Mouse (Mus musculus): ENCODE data around the gene Prkce. TPM values are rescaled to one million over a fixed set of nuclear protein-coding genes. Genes with fewer than 3 reads are reported as not detected.

Gene Prkce
- total RNA-seq, 1 experiment = 1.7 TPM

DNA sequence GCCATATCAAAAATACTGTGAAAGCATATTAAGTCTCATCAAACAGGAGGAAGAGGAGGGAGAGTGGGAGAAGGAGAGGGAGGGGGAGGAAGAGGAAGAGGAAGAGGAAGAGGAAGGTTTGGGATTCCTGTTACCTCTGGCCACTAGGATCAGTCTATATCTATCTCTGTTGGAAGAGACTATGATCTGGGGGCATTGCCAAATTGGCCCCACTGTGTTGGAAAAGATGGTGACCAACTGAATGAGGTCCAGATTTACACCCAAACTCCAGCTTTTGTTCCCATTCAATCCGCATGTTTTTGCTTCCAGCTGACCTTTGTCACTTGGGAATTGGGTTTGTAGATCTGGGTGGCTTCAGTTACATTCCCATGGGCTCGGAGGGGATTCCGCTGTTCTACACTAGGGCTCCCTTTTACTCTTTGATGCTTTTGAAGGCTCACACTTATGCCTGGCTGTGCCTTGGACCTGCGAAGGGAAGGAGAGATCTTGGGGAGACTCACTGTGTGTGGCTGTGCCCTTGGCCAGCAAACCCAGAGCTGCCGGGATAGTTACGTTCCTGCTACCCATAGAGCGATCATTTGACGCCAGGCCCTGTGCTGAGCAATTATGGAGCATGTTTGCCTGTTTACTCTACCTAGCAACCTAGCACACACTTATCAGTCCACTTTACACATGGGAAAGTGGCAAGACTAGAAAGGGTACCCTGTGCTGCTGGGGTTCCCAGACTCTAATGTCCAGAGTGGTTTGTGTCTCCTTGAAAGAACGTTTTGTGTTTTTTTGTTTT is 106.2 kb downstream of the Prkce start:
- no peak for DNase-seq (ENCODE audit: low read depth, low spot score)
- Histone ChIP-seq H3K4me3 (ENCODE audit: insufficient read depth in 1 of 2, low read depth in 1 of 2, low read length in 2 of 2, poor library complexity in 1 of 2, severe bottlenecking in 1 of 2) (no peak overlapping the region), H3K27ac (ENCODE audit: insufficient read depth, low read depth, low read length, poor library complexity, severe bottlenecking) (no peak overlapping the region), H3K36me3 (ENCODE audit: control insufficient read depth, insufficient read depth, low read length, poor library complexity, severe bottlenecking) (no peaks in the 10 kb centered on the region), H3K4me1 (ENCODE audit: control insufficient read depth in 2 of 2, insufficient read depth in 2 of 2, low read length in 2 of 2, poor library complexity in 1 of 2) (peaks cover 0 to 3% of the 10 kb centered on the region in 2 experiments; a peak in 1 of 4 replicates), H3K9ac (ENCODE audit: insufficient read depth, low read depth, low read length, poor library complexity, severe bottlenecking) (no peak overlapping the region), H3K9me3 (ENCODE audit: control insufficient read depth, insufficient read depth, low read depth, low read length) (no peaks in the 10 kb centered on the region)
- in situ Hi-C loops (cut with MboI; ENCODE audit: low sequenced_read_pairs in 2 of 2, unreplicated experiment in 2 of 2) = no loop called here
- TF ChIP-seq HCFC1 (IDR thresholded peaks at IDR 0.05; ENCODE audit: borderline replicate concordance, insufficient read depth, low read length) = no peak
- no peak for TF ChIP-seq ZC3H11A (IDR thresholded peaks at IDR 0.05; ENCODE audit: borderline replicate concordance, low read depth, low read length)
- TF ChIP-seq ZNF384 (IDR thresholded peaks at IDR 0.05; ENCODE audit: low read depth, low read length) = no peak
- TF ChIP-seq CHD2 (IDR thresholded peaks at IDR 0.05; ENCODE audit: low read depth, low read length) = no peak

DNA sequence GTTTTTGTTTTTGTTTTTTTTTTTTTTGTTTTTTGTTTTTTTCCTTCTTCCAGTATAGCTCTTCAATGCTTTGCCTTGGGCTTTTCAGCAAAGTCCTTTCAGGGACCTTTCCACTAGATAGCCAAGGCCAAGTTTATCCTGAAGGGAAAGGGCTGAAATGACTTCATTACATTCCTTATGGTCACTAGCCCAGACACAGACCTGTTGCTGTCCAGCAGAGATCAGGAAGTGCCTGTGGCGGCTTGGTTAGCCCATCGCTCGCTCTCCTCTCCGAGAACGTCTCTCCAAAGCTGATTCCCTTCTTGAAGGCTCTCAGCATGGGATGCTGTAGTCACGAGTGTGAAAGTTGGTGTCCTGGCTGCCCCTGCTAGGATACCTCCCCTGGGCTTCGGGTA is 106.8 kb downstream of the Prkce start:
- Histone ChIP-seq H3K9me3 (ENCODE audit: control insufficient read depth, insufficient read depth, low read depth, low read length) (no peaks in the 10 kb centered on the region), H3K27ac (ENCODE audit: insufficient read depth, low read depth, low read length, poor library complexity, severe bottlenecking) (no peak overlapping the region), H3K9ac (ENCODE audit: insufficient read depth, low read depth, low read length, poor library complexity, severe bottlenecking) (no peak overlapping the region), H3K36me3 (ENCODE audit: control insufficient read depth, insufficient read depth, low read length, poor library complexity, severe bottlenecking) (no peaks in the 10 kb centered on the region), H3K4me3 (ENCODE audit: insufficient read depth in 1 of 2, low read depth in 1 of 2, low read length in 2 of 2, poor library complexity in 1 of 2, severe bottlenecking in 1 of 2) (no peak overlapping the region), H3K4me1 (ENCODE audit: control insufficient read depth in 2 of 2, insufficient read depth in 2 of 2, low read length in 2 of 2, poor library complexity in 1 of 2) (no peaks in the 10 kb centered on the region)
- in situ Hi-C loops (cut with MboI; ENCODE audit: low sequenced_read_pairs in 2 of 2, unreplicated experiment in 2 of 2) = no loop called here
- DNase-seq (ENCODE audit: low read depth, low spot score) = no peak
- TF ChIP-seq CHD2 (IDR thresholded peaks at IDR 0.05; ENCODE audit: low read depth, low read length) (no peak), MAFK (IDR thresholded peaks at IDR 0.05; ENCODE audit: insufficient read depth, low read depth, low read length) (no peak), ZC3H11A (IDR thresholded peaks at IDR 0.05; ENCODE audit: borderline replicate concordance, low read depth, low read length) (no peak), HCFC1 (IDR thresholded peaks at IDR 0.05; ENCODE audit: borderline replicate concordance, insufficient read depth, low read length) (no peak), ZNF384 (IDR thresholded peaks at IDR 0.05; ENCODE audit: low read depth, low read length) (no peak)

DNA sequence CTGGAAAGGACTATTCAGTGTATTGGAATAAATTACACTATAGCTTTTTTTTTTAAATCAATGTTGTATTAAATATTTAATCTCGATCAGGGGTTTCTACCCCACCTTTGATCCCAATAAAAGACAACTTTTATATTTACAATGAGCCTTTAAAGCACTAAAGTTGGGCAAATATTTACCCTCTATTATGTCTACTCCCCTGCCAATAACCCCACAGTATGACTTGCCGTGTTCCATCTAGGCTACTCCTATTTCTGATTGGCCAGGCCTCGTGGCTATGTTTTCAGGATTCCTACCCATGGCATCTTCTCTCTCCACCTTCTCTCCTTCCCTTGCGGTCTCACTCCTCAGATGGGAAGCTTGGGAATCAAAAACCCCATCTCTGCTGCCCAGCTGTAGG is 108.8 kb downstream of the Prkce start:
- DNase-seq (ENCODE audit: low read depth, low spot score) = no peak
- no peak overlapping the region for H3K9ac ChIP-seq (ENCODE audit: insufficient read depth, low read depth, low read length, poor library complexity, severe bottlenecking)
- no peak overlapping the region for H3K27ac ChIP-seq (ENCODE audit: insufficient read depth, low read depth, low read length, poor library complexity, severe bottlenecking)
- H3K36me3 ChIP-seq (ENCODE audit: control insufficient read depth, insufficient read depth, low read length, poor library complexity, severe bottlenecking) = no peaks in the 10 kb centered on the region
- H3K9me3 ChIP-seq (ENCODE audit: control insufficient read depth, insufficient read depth, low read depth, low read length) = no peaks in the 10 kb centered on the region
- no peak overlapping the region for H3K4me3 ChIP-seq (ENCODE audit: insufficient read depth in 1 of 2, low read depth in 1 of 2, low read length in 2 of 2, poor library complexity in 1 of 2, severe bottlenecking in 1 of 2)
- H3K4me1 ChIP-seq (ENCODE audit: control insufficient read depth in 2 of 2, insufficient read depth in 2 of 2, low read length in 2 of 2, poor library complexity in 1 of 2) = no peaks in the 10 kb centered on the region
- TF ChIP-seq ZNF384 (IDR thresholded peaks at IDR 0.05; ENCODE audit: low read depth, low read length) (no peak), MAFK (IDR thresholded peaks at IDR 0.05; ENCODE audit: insufficient read depth, low read depth, low read length) (no peak), CHD2 (IDR thresholded peaks at IDR 0.05; ENCODE audit: low read depth, low read length) (no peak), HCFC1 (IDR thresholded peaks at IDR 0.05; ENCODE audit: borderline replicate concordance, insufficient read depth, low read length) (no peak), ZC3H11A (IDR thresholded peaks at IDR 0.05; ENCODE audit: borderline replicate concordance, low read depth, low read length) (no peak)
- in situ Hi-C loops (cut with MboI; ENCODE audit: low sequenced_read_pairs in 2 of 2, unreplicated experiment in 2 of 2) = no loop called here

DNA sequence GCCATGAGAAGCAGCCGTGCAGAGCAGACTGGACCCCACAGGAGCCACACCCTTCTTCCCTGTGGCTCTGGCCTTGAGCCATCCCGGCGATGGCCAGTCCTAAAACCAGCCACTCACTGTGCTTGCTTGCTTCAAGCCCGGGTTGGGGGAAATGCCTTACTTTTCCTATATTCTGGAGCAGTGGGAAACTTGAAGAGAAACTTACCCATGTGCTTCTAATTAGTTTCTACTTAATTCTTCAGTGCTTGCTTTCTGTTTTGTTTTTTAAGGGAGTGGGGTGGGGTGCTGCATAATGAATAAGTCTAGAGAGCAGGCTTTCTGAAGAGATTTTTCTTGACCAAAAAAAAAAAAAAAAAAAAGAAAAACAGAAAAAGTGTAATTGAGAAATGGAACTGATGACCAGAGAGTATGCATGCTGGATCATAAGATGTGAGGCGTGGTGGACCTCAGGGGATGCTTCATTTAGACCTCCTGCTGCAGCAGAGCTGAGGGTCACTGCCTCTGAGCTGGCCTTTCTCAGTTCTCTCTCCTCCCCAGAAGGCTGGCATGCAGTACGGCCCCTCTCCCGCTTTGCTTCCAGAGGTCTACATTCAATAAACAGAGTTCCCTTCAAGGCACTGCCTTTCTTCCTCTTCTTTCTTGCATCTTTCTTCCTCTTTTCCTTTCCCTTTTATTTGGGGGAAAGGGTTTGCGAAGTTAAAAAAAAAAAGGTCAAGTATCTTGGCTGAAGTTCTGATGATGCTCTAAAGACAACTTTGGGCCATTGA is 109.6 kb downstream of the Prkce start:
- Histone ChIP-seq H3K36me3 (ENCODE audit: control insufficient read depth, insufficient read depth, low read length, poor library complexity, severe bottlenecking) (no peaks in the 10 kb centered on the region), H3K4me1 (ENCODE audit: control insufficient read depth in 2 of 2, insufficient read depth in 2 of 2, low read length in 2 of 2, poor library complexity in 1 of 2) (no peaks in the 10 kb centered on the region), H3K27ac (ENCODE audit: insufficient read depth, low read depth, low read length, poor library complexity, severe bottlenecking) (no peak overlapping the region), H3K9ac (ENCODE audit: insufficient read depth, low read depth, low read length, poor library complexity, severe bottlenecking) (no peak overlapping the region), H3K4me3 (ENCODE audit: insufficient read depth in 1 of 2, low read depth in 1 of 2, low read length in 2 of 2, poor library complexity in 1 of 2, severe bottlenecking in 1 of 2) (no peak overlapping the region), H3K9me3 (ENCODE audit: control insufficient read depth, insufficient read depth, low read depth, low read length) (no peaks in the 10 kb centered on the region)
- TF ChIP-seq ZC3H11A (IDR thresholded peaks at IDR 0.05; ENCODE audit: borderline replicate concordance, low read depth, low read length) (no peak), CHD2 (IDR thresholded peaks at IDR 0.05; ENCODE audit: low read depth, low read length) (no peak), MAFK (IDR thresholded peaks at IDR 0.05; ENCODE audit: insufficient read depth, low read depth, low read length) (no peak), ZNF384 (IDR thresholded peaks at IDR 0.05; ENCODE audit: low read depth, low read length) (no peak), HCFC1 (IDR thresholded peaks at IDR 0.05; ENCODE audit: borderline replicate concordance, insufficient read depth, low read length) (no peak)
- in situ Hi-C loops (cut with MboI; ENCODE audit: low sequenced_read_pairs in 2 of 2, unreplicated experiment in 2 of 2) = no loop called here
- no peak for DNase-seq (ENCODE audit: low read depth, low spot score)
